15 mouse cellular contexts compared by ENCODE assay signal in genomic region chr11:11853731-11854461, GRCm38 (mm10). TPM values are rescaled to one million over a fixed set of nuclear protein-coding genes. Genes with fewer than 3 reads are reported as not detected.
DNase-seq lines count a peak whose midpoint lies in the region; ATAC-seq and TF ChIP-seq lines count a peak whose summit lies in the region.
"Had no signal": no experiment of that assay in that cellular context is flagged by ENCODE, and none has a peak within 500 bp of the region (broad histone marks: within the 10 kb centered on the region; RNA-seq: fewer than 3 reads in every experiment).

No protein-coding gene starts in this region.

- H3K9ac ChIP-seq in forebrain, embryonic 12.5 days: no peak overlapping the region
- H3K9ac ChIP-seq in forebrain, postnatal 0 days: no peak overlapping the region
- no peak overlapping the region for H3K9ac ChIP-seq in kidney, embryonic 14.5 days (ENCODE audit: low read depth, low read length)
- no peak overlapping the region for H3K9ac ChIP-seq in limb, embryonic 13.5 days
- H3K9ac ChIP-seq: midbrain, embryonic 12.5 days; neural tube, embryonic 13.5 days had no signal

- ATAC-seq in forebrain, embryonic 12.5 days (ENCODE audit: low FRiP score): no peak
- no peak for ATAC-seq in forebrain, postnatal 0 days
- peak; percentile 17 for ATAC-seq in kidney, embryonic 14.5 days (ENCODE audit: low FRiP score, low TSS enrichment)
- ATAC-seq in limb, embryonic 13.5 days (ENCODE audit: low FRiP score, low read depth): no peak

- H3K27me3 ChIP-seq in forebrain, embryonic 12.5 days: no peaks in the 10 kb centered on the region
- H3K27me3 ChIP-seq in forebrain, postnatal 0 days (ENCODE audit: insufficient read depth, low read length): no peaks in the 10 kb centered on the region
- no peaks in the 10 kb centered on the region for H3K27me3 ChIP-seq in kidney, embryonic 14.5 days (ENCODE audit: control insufficient read depth, insufficient read depth, low read length)
- H3K27me3 ChIP-seq in limb, embryonic 13.5 days: no peaks in the 10 kb centered on the region
- H3K27me3 ChIP-seq: midbrain, embryonic 12.5 days; neural tube, embryonic 13.5 days had no signal

- H3K4me3 ChIP-seq in forebrain, embryonic 12.5 days (replicated peaks): no peak overlapping the region
- H3K4me3 ChIP-seq in forebrain, postnatal 0 days (ENCODE audit: low read depth, low read length): no peak overlapping the region
- H3K4me3 ChIP-seq in kidney, embryonic 14.5 days (ENCODE audit: low read length): no peak overlapping the region
- no peak overlapping the region for H3K4me3 ChIP-seq in limb, embryonic 13.5 days
- H3K4me3 ChIP-seq: midbrain, embryonic 12.5 days; neural tube, embryonic 13.5 days had no signal

- H3K9me3 ChIP-seq in forebrain, embryonic 12.5 days: peaks cover 3% of the 10 kb centered on the region; the same call in 1 of the 2 replicates
- H3K9me3 ChIP-seq in forebrain, postnatal 0 days (ENCODE audit: low read length): no peaks in the 10 kb centered on the region
- H3K9me3 ChIP-seq in kidney, embryonic 14.5 days (ENCODE audit: control insufficient read depth, low read length): peaks cover 4% of the 10 kb centered on the region; the same call in 1 of the 2 replicates
- no peaks in the 10 kb centered on the region for H3K9me3 ChIP-seq in limb, embryonic 13.5 days

- H3K27ac ChIP-seq in forebrain, embryonic 12.5 days: peak overlapping the region; percentile 13; the same call in 1 of the 2 replicates
- no peak overlapping the region for H3K27ac ChIP-seq in forebrain, postnatal 0 days (ENCODE audit: low read depth, low read length)
- H3K27ac ChIP-seq in kidney, embryonic 14.5 days (ENCODE audit: low read depth, low read length): peak overlapping the region; percentile 70; the same call in 1 of the 2 replicates
- peak overlapping the region; percentile 74 for H3K27ac ChIP-seq in limb, embryonic 13.5 days
- H3K27ac ChIP-seq: neural tube, embryonic 13.5 days had no signal

- H3K4me1 ChIP-seq in forebrain, embryonic 12.5 days: peaks cover 21% of the 10 kb centered on the region
- H3K4me1 ChIP-seq in forebrain, postnatal 0 days (ENCODE audit: insufficient read depth): 0 out of 2 replicates have a peak, but pooled peaks cover 3% of the 10 kb centered on the region
- peaks cover 14% of the 10 kb centered on the region for H3K4me1 ChIP-seq in kidney, embryonic 14.5 days (ENCODE audit: control insufficient read depth, insufficient read depth, low read length)
- H3K4me1 ChIP-seq in limb, embryonic 13.5 days: peaks cover 51% of the 10 kb centered on the region

- H3K36me3 ChIP-seq in forebrain, embryonic 12.5 days (replicated peaks): no peaks in the 10 kb centered on the region
- H3K36me3 ChIP-seq in forebrain, postnatal 0 days (ENCODE audit: insufficient read depth): no peaks in the 10 kb centered on the region
- no peaks in the 10 kb centered on the region for H3K36me3 ChIP-seq in kidney, embryonic 14.5 days (ENCODE audit: control insufficient read depth, insufficient read depth, low read length)
- H3K36me3 ChIP-seq in limb, embryonic 13.5 days: no peaks in the 10 kb centered on the region
- H3K36me3 ChIP-seq: neural tube, embryonic 13.5 days had no signal

- WGBS in forebrain, embryonic 12.5 days: 71% methylated on average over 4 of the region's 4 CpGs
- WGBS in forebrain, postnatal 0 days: 72% methylated on average over 4 of the region's 4 CpGs
- 39% methylated on average over 4 of the region's 4 CpGs for WGBS in kidney, embryonic 14.5 days
- WGBS in limb, embryonic 13.5 days: 44% methylated on average over 4 of the region's 4 CpGs

- no peak for DNase-seq in forebrain, postnatal 0 days
- no peak for DNase-seq in kidney, postnatal 25 days
- peak; percentile 81 for DNase-seq in adipocyte (ENCODE audit: low spot score)
- DNase-seq in cerebellum, adult 8-10 months: no peak
- DNase-seq in B cell, adult 2 months: no peak
- DNase-seq: adrenal gland, postnatal 14 days; cerebellum, adult 11 months; kidney, postnatal 10 days; lung, adult 18-20 months; right cerebral cortex, postnatal 4 days had no signal

- H3K4me2 ChIP-seq in forebrain, embryonic 12.5 days: no peak overlapping the region
- H3K4me2 ChIP-seq in forebrain, postnatal 0 days (ENCODE audit: low read depth): no peak overlapping the region
- no peak overlapping the region for H3K4me2 ChIP-seq in kidney, embryonic 14.5 days (replicated peaks; ENCODE audit: low read depth, low read length)
- H3K4me2 ChIP-seq in limb, embryonic 13.5 days (replicated peaks): no peak overlapping the region
- H3K4me2 ChIP-seq: midbrain, embryonic 12.5 days; neural tube, embryonic 13.5 days had no signal

- TF ChIP-seq CTCF in forebrain, postnatal 0 days (IDR thresholded peaks at IDR 0.05; ENCODE audit: low read depth): no peak

RNA-seq across cellular contexts. Expression of gene Ddc, which starts 44.0 kb away (rescaled TPM):
- polyA plus RNA-seq in forebrain, embryonic 12.5 days (2016; fragmentation: Nextera tagmentation; extraction: Ambion mirVana): 7.3 and 7.7 TPM in 2 replicates
- total RNA-seq in forebrain, postnatal 0 days (2014; rRNA removed): 7.2 and 13.6 TPM in 2 replicates
- polyA plus RNA-seq in forebrain, postnatal 0 days (2015; fragmentation: Nextera tagmentation; extraction: Ambion mirVana): 5.6 and 8.6 TPM in 2 replicates
- 7.1 and 8.4 TPM in 2 replicates for polyA plus RNA-seq in kidney, embryonic 14.5 days (2014; fragmentation: Nextera tagmentation; extraction: Ambion mirVana)
- polyA plus RNA-seq in limb, embryonic 13.5 days (2015; fragmentation: Nextera tagmentation; extraction: Ambion mirVana): 16.8 and 18.4 TPM in 2 replicates

RNA-seq across cellular contexts. Expression of gene Fignl1, which starts 45.1 kb away (rescaled TPM):
- 76.3 and 80.5 TPM in 2 replicates for polyA plus RNA-seq in forebrain, embryonic 12.5 days (2016; fragmentation: Nextera tagmentation; extraction: Ambion mirVana)
- 4.8 and 7.8 TPM in 2 replicates for total RNA-seq in forebrain, postnatal 0 days (2014; rRNA removed)
- polyA plus RNA-seq in forebrain, postnatal 0 days (2015; fragmentation: Nextera tagmentation; extraction: Ambion mirVana): 4.4 and 4.9 TPM in 2 replicates
- 59.2 and 85.4 TPM in 2 replicates for polyA plus RNA-seq in kidney, embryonic 14.5 days (2014; fragmentation: Nextera tagmentation; extraction: Ambion mirVana)
- polyA plus RNA-seq in limb, embryonic 13.5 days (2015; fragmentation: Nextera tagmentation; extraction: Ambion mirVana): 53.9 and 57.4 TPM in 2 replicates
